Mouse (Mus musculus) bone marrow macrophage, adult 2 months (primary cell): ENCODE measurements at regions not wholly inside any gene's neighbourhood (a gene's known extent, or its start where the extent isn't known, plus 50 kb on each side); places are given as distances from the start of the nearest gene placed in this dataset.

Source experiments
- CTCF ChIP-seq: IDR thresholded peaks from 2 replicates; pipeline ENCODE4 v1.5.1; 2012; ENCODE audit warnings: low read depth, mild to moderate bottlenecking, low read length, moderate library complexity
- POLR2A ChIP-seq: IDR thresholded peaks from 2 replicates; pipeline ENCODE4 v1.6.1; 2012; ENCODE audit warnings: mild to moderate bottlenecking, low read depth, low read length, borderline replicate concordance

DNA sequence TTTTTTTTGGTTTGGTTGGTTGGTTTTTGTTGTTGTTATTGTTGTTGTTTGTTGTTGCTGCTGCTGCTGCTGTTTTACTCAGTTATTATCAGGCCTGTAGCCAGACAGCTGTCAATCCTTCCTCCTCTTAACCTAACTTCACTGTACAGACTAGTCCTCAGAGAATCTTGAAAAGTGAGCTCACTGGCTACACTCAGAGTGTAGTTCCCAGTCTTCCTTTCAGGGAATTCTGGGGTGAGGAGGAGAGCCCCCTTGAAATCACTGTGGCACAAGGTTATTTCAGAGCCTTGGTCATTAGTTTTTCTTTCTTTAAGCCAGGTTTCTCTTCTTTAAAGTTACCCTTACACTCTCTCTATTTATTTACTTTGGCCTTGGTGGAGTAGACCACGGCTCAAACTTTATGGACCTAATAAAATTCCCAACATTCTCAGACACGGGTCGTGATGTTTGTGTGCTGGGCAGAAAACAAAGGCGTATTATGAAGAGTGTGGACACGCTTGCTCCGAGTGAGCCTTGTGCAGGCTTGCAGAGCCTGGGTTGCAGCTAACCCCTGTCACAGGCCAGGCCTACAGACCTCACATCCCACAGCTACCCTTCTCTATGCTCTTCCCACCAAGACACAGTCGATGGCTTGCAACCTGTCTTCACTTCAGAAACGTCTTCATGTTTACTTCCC is 156.9 kb upstream of the Sfrp2 start:
- TF ChIP-seq POLR2A (no peak), CTCF (no peak)
